Mouse (Mus musculus) limb, embryonic 13.5 days (tissue): ENCODE measurements at regions not wholly inside any gene's neighbourhood (a gene's known extent, or its start where the extent isn't known, plus 50 kb on each side); places are given as distances from the start of the nearest gene placed in this dataset.

Source experiments
- ATAC-seq: fragments of 200-750 bp; cut with Nextera tagmentation; 2 replicates; pipeline ENCODE4 v1.8.0; 2017; ENCODE audit warnings: low read depth, moderate number of reproducible peaks, moderate TSS enrichment; ENCODE audit not compliant: low FRiP score
- H3K27ac ChIP-seq: fragments of 300-500 bp; sonication (generic); 2 replicates; pipeline ENCODE4 v1.5.1; 2015; ENCODE audit warnings: inconsistent platforms, mild to moderate bottlenecking, moderate library complexity
- H3K27me3 ChIP-seq: fragments of 300-500 bp; sonication (generic); 2 replicates; pipeline ENCODE4 v1.6.1; 2015; ENCODE audit warnings: mild to moderate bottlenecking, inconsistent platforms
- H3K36me3 ChIP-seq: fragments of 300-500 bp; sonication (generic); 2 replicates; pipeline ENCODE4 v1.6.1; 2015; ENCODE audit warnings: inconsistent platforms, mild to moderate bottlenecking, moderate library complexity
- H3K4me1 ChIP-seq: fragments of 300-500 bp; sonication (generic); 2 replicates; pipeline ENCODE4 v1.6.1; 2015; ENCODE audit warnings: inconsistent platforms
- H3K4me2 ChIP-seq: fragments of 300-500 bp; sonication (generic); replicated peaks from 2 replicates; pipeline ENCODE4 v1.6.1; 2015; ENCODE audit warnings: inconsistent platforms, mild to moderate bottlenecking, moderate library complexity
- H3K4me3 ChIP-seq: fragments of 300-500 bp; sonication (generic); 2 replicates; pipeline ENCODE4 v1.5.1; 2015; ENCODE audit warnings: moderate library complexity, mild to moderate bottlenecking, inconsistent platforms
- H3K9ac ChIP-seq: fragments of 300-500 bp; sonication (generic); 2 replicates; pipeline ENCODE4 v1.6.1; 2015; ENCODE audit warnings: mild to moderate bottlenecking, inconsistent platforms
- H3K9me3 ChIP-seq: fragments of 300-500 bp; sonication (generic); 2 replicates; pipeline ENCODE4 v1.6.1; 2016; ENCODE audit warnings: inconsistent platforms
- WGBS: fragments of 180-500 bp; shearing (Covaris S2); methylation state at CpG from one replicate; pipeline ENCODE4 v1.1.7; 2015; 5-methylcytosine and 5-hydroxymethylcytosine counted together

- Histone ChIP-seq H3K27ac (no peak overlapping the region), H3K36me3 (no peaks in the 10 kb centered on the region), H3K9me3 (no peaks in the 10 kb centered on the region), H3K9ac (no peak overlapping the region), H3K4me3 (no peak overlapping the region), H3K4me2 (no peak overlapping the region), H3K27me3 (no peaks in the 10 kb centered on the region), H3K4me1 (no peaks in the 10 kb centered on the region)
- WGBS = 64% methylated on average over 1 of the region's 1 CpGs
- no peak for ATAC-seq
These were observed 61.1 kb upstream of the Kcnmb2 start for GRCm38 (mm10) chr3:31841253-31841652.

- no peak for ATAC-seq
- Histone ChIP-seq H3K9me3 (no peaks in the 10 kb centered on the region), H3K36me3 (no peaks in the 10 kb centered on the region), H3K4me3 (no peak overlapping the region), H3K4me1 (0 out of 2 replicates have a peak, but pooled peaks cover 4% of the 10 kb centered on the region), H3K4me2 (no peak overlapping the region), H3K9ac (no peak overlapping the region), H3K27ac (no peak overlapping the region), H3K27me3 (no peaks in the 10 kb centered on the region)
- WGBS = 65% methylated on average over 4 of the region's 4 CpGs
These were observed 55.2 kb upstream of the Kcnmb2 start for GRCm38 (mm10) chr3:31847087-31847486.
